Mouse (Mus musculus) retina, postnatal 7 days (tissue): ENCODE results near the gene Cbx2.

Experiments used
- DNase-seq: peaks from one replicate; pipeline ENCODE4 v3.0.0-alpha.2; 2012; ENCODE audit warnings: low read depth, low spot score

The Cbx2 gene

DNA sequence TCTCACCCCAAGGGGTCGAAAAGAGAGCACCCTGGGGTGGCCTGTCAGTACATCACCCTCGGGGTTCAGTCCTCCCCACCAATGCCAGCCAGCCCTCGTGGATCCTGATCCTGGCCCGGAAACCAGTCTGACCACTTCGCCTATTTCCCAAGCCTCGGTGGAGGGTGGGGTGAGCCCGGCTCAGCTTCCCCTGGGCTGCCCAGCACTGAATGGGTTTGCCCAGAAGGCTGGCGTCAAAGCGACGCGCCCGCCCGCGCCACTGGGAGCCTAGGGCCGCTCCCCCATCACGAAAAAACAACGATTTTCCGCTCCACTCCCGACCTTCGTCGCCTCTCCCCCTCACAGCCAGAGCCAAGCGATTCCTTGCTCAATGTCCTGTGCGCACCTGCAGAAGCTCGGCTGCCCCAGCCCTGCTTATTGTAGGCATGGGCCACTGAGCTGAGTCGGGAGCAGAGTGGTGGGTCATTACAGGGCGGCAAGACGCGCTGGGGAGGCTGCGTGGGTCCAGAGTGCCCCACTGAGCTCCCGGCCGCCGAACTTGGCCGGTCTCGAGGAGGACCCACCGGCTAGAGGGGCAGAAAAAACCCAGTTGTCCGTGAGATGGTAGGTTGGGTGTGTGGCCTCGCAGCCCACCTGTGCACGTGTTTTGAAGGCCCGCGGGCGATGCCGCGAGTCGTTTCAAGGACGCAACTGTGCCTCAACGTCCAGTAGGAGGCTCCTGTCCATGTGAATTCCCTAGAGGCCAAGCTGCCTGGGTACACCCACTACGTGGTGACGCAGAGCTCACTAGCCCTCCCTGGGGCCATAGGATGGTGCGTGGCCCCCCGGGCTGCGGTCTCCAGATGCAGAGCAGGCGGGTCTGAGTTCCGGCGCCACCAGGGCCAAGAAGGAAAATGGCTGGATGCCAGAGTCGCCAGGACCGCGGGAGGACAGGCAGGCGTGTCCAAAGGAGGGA is 35.6 kb downstream of the Cbx2 start:
- no peak for DNase-seq

DNA sequence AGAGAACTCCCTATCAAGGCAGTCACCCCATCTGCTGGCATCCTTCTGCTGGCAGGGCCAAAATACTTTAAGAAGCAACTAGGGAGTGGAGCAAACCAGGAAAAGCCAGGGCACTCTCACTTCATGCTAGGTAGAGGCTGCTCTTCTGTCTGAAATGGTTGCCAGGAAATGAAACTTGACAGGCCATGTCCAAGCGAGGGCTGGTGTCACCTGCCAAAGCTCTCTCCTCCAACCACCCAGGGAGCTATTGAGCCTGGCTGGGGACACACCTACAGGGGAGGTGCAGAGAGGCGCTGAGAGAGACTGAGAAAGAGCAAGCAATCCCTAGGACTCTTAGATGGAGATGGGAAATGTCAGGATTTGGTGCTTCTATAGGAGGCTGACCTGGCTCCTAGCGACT is 36.5 kb downstream of the Cbx2 start:
- no peak for DNase-seq

DNA sequence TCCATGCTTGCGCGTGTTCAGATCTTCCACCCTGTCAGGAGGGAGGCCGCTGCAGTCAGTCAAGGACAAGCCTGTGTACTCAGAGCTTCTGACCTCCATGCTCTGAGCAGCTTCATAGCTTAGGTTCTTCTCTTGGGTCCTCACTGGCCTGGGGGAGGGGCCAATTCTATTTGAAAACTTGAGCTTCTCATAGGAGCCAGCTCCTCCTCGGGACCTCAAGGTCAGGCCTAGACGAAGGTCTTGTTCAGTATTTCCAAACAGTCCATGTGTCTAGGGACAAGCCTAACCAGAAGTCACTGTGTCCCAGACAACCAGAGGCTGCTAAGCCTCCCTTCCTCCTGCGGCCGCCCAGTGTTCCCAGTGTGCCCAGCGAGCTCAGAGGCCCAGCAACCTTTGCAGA is 44.1 kb downstream of the Cbx2 start:
- DNase-seq: no peak

DNA sequence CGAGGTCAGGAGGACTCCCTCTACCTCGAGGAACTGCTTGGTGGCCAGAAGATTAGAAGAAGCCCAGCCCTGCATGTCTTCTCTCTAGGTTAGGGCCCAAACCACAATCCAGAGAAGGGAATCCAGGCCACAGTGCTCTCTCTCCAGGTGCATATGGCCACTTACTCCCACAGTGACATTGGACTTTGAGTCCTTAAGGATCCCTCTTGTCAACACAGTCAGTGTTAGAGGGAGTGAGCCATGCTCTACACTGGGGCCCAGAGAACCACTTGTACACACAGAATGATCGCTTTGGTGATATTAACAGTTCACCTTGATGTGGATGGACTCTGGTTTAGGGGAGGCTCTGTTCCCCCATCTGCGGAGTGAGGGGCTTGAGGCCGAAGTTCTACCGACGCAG is 49.5 kb downstream of the Cbx2 start:
- no peak for DNase-seq

DNA sequence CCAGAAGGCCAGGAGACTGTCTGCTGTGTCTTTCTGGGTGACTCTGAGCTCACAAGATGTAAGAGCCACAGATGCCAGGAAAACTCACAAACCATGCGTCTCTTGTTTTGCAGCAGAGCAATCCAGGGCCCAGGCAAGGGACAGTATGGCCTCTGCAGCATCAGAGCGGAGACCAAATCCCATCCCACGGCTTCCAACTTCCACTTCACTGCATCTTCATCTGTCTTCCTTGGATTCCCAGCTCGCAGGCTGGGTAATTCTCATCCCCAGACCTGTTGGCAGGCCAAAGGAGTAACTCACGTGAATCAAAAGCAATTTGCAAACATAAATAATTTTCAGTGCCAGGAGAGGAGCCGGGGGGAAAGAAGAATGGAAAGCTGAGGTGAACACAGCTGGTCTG is 50.2 kb downstream of the Cbx2 start:
- DNase-seq: no peak

DNA sequence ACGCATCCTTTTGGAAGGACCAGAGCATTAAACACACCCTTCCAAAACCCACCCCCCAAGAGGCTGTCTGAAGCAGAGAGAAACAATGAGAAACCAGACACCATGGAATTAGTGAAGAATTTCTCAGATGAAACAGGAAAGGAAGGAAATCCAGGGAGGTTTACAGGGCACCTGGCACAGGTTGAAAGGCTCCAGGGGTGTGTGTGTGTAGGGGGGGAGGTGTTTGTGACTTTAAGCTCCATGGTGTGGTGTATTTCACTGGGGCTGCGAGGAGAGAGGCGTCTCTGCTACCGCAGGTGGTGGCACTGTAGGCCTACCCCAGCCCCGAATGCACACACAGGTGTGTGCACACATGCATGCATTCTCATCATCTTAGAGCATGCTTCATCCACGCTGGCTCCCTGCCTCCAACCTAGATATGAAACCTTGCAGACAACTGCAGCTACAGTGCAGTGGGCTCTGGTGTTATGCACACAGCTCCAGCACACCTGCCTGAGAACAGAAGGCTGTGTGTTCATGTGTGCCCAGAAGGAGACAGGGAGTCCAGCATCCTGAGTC is 51.2 kb downstream of the Cbx2 start:
- no peak for DNase-seq

DNA sequence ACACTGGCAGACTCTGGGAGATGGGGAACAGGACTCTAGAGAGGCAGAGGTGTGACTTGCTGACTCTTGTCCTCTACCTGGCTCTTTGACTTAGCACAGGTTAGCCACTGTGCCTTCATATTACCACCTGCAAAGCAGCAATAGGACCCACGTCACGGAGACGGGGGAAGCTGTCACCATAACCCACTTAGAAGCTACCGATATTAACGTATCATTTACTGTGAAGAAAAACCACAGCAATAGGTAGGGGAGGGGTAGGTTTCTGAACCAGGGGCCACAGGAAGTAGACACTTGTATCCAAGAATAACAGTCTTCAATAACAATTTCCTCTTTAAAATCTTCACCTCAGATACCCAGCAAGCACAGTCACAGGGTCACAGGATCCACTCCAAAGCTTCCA is 53.0 kb downstream of the Cbx2 start:
- DNase-seq: no peak

DNA sequence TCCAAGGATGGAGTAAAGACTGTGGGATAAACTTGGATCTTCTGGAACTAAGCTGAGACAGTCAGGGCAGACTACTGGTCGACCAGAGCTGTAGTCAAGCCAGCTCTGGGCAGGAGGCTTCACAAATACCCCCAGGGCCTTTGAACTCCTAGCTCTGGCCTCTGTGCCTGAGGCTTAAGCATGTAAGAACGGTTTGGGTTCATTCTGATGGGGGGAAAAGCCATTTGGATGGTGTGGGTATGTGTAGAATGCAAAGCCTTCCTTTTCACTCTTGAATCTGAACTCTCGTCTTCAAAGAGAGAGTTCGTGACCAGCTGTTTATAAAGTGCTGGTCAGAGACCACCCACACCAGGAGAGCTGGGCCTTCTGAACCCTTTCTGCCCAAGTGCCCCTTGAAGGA is 55.0 kb downstream of the Cbx2 start:
- DNase-seq: no peak

DNA sequence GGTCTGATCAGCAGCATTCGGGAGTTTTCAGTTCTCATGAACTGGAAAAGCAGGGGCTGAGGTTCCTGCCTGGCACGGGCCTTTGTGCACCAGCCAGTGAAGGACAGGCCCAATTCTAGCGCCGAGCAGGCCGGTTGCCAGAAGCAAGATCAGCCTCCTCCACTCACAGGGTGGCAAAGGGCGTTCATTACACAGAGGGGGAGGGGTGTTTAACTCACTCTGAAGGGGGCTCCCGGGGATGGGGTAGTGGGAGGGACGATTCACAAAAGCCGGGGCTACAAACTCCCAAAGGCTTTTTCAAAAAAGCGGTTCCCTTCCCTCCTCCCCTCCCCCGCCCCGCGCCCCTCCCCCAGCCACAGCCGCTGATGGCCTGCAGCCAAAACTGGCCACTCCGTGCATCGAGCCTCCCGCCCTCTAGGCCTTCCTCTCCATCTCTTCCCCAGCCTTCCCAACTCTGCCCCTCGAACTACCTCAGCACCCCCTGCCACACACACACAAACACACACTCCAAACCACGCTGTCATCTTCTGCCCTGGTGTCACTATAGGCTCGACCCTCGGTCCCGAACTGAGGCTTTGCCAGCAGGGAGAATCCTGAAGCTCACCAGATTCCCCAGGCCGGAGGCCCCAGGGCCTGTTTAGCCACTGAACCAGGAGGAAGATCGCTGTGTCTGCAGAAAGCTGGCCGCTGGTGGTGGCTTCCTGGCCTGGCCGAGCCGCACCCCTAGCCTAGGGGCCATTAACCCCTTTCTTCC is 56.1 kb downstream of the Cbx2 start:
- DNase-seq: no peak

DNA sequence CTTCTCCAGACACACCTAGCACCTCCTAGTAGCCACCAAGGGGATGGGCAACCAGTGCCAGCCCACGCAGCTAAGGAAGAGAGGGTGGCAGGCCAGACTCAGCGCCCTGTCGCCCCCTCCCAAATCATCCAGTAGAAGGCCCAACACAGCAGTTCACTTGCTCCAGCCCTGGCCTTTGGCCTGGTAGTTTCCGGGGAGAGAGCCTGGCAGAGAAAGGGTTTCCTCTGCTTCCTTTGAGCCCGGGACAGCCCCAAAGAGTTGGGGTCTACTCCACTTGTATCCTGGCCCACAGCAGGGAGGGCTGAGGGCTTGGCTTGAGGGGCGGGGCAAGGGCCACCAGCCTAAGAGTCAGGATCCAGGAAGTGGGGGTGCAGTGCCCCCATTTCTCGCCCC is 56.7 kb downstream of the Cbx2 start:
- DNase-seq: no peak

DNA sequence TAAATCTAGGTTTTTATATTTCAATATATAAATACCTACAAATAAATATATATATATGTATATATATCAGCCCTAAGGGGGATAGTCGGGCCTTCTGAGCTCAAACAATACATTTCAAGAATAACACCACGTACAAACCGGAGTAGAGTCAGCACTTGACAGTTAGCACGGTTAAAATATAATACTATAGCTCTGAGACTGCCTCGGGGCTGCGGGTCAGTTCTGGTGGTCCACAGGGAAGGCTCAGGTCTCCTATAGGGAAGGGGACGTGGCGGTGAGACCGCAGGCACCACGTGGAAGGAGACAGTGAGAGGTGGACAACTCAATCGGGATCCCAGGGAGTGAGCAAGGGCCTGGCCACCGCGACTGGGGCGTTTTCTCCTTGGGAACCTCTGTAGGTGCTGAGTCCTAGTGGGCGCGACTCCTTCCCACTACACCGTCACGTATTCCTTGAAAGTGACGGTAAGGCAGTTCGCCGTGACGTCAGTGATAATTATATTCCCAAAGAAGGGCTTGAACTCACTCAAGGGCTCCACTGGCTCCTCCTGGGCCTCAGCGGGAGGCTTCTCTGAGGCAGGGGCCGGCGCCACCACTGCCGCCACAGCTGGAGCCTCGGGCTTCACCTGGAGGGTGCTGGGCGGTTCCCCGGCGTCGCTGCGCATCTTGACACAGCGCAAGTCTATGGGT is 57.8 kb downstream of the Cbx2 start:
- no peak for DNase-seq
